Mouse (Mus musculus) frontal cortex, postnatal 36 days (tissue): ENCODE measurements around the gene Slc22a12.

Experiments used
- DNase-seq, 2 experiments: peaks; one replicate each; pipeline ENCODE4 v3.0.0; 2022; ENCODE audit warnings: low spot score in 2 of 2

Slc22a12 gene

DNA sequence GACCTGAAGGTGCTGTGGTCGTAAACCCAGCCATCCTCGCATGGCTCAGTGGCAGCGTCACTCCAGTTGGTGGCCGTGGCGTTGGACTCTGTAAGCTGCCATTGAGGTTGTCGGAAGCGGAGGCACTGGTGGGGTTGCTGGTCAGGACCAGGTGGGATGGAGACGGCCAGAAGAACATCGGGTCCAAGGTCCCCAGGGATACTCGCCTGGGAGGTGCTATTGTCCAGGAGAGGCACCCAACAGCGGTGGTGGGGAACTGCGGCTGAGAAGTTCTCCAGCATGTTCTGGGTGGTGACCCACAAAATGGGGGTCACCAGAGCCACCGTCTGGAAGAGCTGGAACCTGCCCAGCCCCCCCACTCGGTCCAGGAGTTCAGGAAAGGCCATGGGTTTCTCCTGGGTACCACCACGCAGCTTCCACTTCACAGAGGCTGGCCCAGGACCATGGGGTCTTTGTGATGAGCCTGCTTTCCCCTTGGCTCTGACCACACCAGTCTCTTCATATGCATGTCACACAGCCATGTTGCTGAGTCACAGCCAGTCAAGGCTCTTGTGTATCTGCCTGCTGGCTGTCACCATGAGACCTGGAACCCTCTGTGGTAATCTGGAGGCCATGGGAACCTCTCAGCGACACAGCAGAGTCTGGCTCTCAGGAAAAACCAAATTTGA, at the start of gene Slc22a12:
TSS of gene Slc22a12 (minus strand) at position 666 of the 668 bp plus-strand sequence.
- no peak for DNase-seq

DNA sequence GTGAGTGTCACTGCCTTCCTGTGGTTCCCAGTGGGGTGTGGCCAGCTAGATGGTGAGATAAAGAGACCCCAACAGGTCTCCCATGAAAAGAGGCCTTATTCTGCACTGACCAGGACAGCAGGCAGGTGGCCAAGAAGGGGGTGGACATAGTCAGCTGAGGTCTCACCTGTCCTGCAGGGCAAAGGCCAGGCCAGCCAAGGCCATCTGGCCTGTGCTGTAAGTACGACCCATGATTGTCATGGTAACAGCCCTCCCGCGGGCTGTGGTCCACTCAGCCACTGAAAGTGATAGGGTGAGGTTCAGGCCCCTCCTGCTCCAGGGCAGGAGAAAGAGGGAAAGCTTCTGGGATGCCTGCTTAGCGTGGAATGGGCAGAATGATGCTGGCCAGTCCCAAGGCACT, 29.2 kb upstream of the Slc22a12 start:
- DNase-seq, result no peak

DNA sequence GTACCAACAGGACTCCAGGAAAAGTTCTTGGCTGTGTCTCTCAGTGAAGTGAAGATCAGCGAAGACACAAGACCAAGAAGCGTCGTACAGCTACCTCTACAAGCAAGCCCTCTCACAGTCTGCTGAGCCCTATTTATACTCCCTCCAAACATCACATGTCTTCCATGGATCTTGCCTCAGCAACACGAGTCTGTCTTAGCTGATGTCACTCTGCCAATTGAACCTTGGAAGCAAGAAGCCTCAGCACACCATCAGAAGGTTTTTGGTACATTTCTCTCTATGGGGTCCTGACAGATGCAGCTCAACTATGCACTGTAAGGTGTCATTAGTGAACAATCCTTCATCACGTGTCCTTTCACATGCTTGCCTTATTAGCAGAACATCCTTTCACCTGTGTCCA, 28.6 kb upstream of the Slc22a12 start:
- DNase-seq, result no peak

DNA sequence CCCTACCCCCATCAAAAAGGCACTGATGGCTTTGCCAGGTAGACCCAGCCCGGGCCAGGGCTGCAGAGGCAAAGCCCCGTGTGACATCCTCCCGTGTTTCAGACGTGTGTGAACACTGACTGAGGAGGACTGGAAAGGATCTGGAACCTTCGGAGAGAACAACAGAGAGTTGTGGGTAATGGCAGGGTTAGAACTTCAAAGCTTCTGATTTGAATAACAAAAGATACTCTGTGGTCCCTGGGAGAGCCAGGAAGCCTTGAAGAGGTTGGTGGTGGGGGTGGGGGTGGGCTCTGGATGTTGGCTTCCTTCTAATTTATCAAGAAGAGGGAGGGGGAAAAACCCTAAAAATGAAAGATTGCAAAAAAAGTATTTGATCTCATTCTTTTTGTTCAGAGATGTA, 26.7 kb upstream of the Slc22a12 start:
- DNase-seq, result no peak

DNA sequence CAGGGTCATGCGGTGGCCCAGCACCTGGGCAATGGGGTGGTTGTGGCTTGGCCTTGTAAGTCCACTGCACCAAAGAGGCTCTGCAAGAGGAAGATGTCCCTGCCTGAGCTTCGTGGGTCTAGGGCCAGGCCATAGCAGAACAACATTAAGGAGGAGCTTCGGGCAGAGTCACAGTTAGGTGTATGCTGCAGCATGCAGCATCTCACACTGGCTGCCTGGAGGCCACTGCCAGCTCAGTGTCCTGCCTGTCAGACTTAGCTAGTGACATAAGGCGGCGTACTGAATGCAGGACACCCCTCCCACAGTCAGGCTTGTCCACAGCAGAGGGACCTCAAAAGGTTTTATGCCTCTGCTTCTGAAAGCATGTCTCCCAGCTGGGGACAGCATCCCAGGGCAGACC, 26.2 kb upstream of the Slc22a12 start:
- no peak for DNase-seq

DNA sequence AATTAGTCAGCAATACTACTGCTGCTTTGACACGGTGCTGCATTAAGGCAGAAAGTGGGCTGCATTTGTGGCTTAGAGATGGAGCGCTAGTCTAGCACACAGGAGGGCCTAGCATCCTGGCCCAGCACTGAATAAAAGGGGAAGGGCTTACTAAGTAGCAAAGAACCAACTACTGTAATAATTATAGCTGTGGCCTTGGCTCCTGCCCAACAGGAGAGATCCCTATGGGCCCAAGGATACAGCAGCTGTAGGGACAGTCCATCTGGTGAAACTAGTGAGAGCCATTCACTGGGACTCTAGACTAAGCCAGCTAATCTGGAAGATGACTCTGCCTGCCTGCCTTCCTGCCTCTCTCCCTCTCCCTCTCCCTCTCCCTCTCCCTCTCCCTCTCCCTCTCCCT, 23.6 kb upstream of the Slc22a12 start:
- DNase-seq, result no peak

DNA sequence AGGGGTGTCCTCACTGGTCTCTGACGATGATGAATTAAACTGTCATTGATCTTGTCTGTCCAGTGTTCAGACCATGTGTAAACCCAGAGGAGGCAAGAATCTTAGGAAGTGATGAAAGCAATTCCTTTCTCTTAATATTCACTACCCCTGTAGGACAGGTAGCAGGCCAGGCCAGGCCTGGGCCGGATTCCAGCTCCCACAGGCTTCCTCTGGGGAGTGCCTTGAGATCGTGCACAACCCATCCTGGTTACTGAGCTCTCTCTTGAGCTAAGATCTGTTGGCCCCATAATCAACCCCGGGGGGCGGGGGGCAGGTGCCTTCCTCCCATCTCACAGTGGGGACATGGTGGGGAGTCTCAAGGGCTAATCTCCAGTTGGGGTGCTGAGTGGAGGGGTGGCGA, 22.3 kb upstream of the Slc22a12 start:
- DNase-seq, result no peak

DNA sequence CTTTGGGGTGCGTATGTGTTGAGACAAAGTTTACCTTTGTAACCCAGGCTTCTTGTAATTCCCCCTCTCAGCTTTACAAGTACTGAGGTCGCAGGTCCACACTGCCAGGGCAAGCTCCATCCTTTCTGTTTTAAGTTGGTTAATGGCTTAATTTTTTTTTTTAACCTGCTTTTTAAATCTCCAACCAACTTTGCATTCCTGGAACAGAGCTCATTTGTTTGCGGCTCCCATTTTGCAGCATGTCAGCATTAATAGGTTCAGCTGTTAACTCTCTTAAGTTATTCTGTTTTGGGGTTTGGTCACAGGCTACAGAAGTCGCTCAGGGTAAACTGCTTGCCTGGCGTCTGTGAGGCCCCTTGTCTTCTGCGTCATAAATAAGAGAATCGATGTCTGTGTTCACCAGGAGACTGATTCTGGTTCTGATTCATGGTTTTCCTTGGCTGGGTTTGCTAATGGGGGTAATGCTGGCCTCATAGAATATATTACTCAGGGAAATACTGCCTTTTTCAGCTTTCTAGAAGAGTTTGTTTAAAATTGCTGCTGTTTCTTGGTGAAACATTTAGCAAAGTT, 17.5 kb upstream of the Slc22a12 start:
- no peak for DNase-seq

DNA sequence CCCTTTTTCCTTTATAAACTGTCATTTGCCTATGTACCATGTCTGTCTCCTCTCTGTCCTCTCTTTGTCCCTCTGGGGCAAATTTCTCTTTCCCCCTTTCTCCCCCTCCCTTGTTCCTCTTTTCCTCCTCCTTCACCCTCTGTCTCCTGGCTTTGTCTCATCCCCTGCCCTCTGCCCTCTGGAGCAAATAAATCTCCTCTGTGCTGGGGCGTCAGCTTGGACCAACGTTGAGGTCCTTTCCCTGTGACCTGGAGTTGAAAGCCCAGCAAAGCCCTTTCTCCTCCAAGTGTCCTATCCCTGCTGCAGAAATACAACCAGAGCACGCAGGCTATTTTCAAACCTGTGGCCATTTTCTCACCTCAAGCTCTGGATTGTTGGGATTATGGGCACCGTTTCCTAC, 16.7 kb upstream of the Slc22a12 start:
- no peak for DNase-seq

DNA sequence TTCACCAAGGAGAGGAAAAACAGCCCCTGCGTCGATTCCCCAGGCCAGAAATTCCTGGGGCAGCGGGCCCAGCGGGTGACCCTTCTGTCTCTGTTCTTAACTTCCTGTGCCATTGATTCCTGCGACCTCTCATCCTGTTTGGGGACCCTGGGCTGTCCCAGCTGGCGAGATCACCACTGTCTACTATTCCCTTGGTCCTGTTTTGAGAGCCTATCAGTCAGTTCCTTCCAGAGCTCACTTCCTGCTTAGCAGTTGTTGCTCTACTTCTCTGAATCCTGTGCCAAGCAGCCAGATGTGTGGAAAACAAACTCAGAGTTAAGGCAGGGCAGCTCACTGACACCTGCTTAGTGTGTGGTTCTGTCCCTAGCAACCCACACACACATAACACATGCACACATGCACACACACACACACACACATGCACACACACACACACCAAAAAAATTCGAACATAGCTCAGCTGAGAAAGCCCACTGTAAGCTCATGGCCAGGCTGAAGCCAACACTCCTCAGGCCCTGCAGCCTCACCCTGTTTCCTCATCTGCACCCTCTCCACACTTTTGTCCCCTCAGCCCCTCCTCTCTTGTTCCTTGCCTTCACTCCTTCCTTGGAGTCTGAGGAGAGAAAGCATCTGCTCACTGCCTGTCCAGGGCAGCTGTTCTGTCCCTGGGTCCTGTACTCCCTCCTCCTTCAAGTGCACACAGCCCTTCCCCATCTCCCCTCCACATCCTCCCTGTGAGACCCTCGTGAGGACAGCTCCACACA, 11.2 kb upstream of the Slc22a12 start:
- no peak for DNase-seq

DNA sequence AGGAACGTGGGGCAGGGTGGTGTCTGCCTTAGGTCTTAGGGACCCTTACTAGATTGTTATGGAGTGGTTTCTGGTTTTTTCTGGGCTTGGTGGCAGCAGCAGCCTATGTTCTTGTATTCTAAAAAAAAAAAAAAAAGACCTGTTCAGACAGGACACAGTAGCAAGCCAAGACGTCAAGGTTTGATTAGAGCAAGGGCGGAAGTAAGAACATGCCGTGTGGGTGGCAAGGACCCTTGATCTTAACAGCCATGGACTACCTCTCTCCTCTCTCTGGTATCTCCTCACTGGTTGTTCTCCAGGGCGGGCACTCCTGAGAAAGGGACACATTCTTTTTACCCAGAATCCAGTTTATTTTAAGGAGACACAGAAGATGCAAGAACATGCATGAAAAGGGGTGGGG, 10.3 kb upstream of the Slc22a12 start:
- no peak for DNase-seq

DNA sequence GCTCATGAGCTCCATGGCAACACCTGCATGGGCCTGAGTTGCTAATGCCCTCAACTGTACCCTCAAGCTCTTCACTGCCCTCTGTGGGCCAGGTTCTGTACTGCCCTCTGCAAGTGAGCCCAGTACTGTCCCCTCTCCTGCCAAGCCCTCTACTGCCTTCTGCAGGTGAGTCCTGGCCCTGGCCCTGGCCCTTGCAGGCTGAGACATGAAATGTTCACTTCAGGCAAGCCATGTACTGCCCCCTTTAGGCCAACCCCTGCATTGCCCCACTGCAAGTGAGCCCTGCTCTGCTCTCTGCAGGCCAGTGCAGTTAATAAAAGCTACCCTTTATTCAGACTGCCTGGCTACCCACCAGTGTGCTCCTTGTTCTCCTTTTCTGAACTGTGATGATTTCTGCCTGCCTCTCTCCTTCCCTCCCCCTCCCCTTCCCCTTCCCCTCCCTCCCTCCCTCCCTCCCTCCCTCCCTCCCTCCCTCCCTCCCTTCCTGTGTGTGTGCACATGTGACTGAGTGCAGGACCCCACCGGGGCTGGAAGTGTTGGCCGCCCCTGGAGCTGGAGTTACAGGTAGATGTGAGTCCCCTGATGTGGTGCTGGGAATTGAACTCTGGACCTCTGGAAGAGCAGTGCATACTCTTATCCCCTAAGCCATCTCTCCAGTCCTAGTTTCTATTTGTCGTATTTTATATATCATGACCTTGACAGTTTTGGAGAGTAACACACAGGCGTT, 9.6 kb upstream of the Slc22a12 start:
- peak in 1 of 2 experiments; percentile 60 for DNase-seq

DNA sequence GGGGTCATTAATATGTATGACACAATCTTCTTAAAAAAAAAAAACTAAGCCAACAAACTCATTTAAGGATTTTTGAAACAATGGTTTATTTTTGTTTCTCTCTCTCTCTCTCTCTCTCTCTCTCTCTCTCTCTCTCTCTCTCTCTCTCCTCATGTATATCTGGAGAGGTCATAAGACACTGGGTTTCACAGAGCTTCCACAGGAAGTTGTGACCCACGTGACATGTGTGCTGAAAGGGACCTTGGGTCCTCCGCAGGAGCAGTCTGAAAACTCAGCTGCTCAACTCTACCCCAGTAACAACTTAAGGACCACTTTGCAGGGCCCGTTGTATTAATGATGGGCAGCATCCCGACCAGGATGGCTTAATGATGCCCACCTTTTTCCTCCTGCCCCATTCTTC, 8.4 kb upstream of the Slc22a12 start:
- no peak for DNase-seq

DNA sequence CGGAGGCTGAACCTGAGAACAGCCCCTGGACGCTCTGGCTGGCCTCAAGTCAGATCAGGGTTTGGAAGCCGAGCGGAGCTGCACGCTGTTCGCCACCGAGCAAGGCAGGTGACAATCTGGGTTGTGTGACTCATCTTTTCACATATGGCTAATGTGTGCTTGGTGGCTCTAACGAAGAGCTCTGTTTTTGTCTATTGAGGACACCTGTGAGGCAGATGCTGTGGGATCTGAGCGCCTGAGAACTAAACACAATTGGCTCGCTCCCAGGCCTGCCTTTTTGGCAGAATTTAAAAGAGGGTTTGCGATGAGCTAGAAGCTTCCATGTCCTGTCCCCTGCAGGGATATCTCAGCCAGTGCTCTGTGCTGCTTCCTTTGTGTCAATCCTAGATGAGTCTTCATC, 6.7 kb upstream of the Slc22a12 start:
- DNase-seq, result peak in 1 of 2 experiments; percentile 46

DNA sequence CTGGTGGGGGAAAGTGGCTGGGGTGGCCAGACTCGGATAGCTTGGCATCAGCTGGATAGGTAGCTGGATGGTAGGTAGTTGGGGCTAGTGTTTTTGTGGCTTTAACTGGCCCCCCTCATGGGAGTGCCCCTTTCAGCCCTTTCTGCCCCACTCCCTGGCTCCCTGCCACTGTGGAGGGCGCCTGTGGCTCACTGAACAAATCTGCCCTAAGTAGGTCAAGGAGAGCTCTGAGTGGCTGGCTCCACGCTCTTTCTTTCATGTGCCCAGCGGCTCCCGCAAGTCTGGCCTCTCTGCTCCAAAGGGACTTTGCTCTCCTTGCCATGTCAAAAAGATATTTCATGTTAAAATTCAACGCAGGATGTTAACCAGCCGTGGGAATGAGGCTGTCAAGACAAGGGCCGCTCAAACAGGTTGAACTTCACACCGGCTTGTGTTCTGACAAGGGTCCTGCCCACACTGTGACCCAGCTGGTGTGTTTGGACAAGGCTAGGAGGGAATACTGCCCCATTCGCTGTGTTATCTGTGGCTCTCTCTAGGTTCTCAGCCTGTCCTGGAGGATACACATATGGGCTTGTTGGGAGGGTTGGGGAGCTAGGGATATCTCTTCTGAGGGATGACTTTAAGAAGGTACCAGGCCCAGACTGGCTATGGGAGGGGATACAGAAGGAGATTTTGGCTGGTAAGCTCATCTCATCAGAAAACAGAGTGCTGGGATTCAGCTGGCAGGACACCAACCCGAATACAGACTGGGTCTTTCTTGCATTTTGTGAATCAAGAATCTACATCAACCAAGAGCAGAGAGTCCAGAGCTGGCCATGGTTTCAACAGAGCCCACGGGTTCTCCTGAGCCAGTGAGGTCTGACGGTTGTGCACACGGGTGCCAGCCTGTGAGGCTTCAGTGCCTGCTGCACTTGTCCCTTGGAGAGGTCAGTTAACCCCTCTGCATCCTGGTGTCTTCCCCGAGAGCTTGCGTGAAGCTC, 5.9 kb upstream of the Slc22a12 start:
- peak in 1 of 2 experiments; percentile 34 for DNase-seq

DNA sequence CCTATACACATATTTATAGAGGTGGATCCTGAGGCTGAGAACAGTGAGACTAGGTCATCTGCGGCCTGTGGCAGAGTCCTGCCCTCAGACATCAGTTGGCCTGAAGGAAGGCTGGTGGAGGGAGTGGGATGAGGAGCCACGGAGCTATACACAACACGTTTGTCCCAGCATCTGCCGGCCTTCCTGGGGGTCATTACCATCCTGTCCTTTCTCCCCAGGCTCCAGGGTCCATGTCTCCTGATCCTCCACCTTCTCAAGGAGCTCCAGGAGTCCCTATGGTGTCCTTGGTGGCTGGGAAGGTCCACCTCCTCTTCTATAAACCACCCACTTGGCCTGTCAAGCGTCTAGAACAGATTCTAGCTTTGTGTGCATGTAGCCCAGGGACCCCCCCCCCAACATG, 5.0 kb upstream of the Slc22a12 start:
- no peak for DNase-seq

DNA sequence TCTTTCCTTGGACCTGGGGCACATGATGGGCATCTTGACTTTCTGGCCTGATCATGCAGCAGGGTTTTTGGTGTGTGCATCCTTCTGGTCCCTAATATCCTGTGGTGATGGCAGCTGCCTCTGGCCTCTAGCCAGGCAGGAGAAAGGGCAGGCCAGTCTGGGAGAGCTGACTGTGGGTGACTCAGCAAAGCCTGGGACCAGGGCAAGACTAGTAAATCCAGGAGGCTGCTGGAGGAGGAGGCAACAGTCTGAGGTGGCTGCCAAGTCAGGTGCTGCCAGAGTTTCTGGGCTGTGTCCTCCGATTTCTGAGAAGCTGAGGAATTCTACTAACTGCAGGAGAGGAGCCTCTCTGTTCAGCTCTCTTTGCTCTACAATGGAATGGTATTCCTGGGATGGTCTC, 3.3 kb upstream of the Slc22a12 start:
- no peak for DNase-seq

DNA sequence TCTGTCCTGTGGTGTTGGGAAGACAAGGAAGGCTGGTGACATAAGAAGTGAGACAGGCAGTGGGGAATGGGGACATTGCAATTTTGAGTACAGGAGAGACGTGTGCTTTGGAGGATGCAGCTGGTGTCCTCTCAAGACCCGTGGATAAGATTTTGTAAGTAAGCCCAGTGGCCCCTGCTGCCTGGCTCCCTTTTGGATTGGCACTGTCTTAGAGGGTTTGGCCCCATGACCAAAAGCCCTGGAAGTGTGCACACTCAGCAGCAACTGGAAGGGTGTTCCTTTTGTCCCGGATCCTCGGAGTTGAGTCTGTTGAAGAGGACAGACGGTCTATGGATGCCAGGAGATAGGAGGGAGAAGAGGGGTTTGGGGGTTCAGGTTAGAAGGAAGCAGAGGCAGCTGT, 2.6 kb upstream of the Slc22a12 start:
- DNase-seq, result no peak

DNA sequence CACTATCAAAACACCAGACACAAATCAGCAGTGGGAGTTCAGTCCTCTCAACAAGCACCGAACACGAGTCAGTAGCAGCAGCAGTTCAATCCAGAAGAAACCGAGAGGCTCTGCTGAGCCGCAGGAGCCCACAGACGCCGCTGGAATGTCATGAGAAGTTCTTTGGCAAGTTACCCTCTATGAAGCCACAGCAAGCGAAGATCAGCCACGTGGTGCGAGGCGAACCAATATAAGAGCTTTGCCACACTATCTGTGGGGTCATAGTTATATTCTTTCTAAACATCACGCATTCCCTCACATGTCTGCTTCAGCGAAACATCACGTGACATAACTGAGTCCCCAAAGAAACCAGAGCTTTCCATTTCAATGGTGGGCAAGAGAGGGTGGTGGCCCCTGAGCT, 1.9 kb upstream of the Slc22a12 start:
- no peak for DNase-seq

DNA sequence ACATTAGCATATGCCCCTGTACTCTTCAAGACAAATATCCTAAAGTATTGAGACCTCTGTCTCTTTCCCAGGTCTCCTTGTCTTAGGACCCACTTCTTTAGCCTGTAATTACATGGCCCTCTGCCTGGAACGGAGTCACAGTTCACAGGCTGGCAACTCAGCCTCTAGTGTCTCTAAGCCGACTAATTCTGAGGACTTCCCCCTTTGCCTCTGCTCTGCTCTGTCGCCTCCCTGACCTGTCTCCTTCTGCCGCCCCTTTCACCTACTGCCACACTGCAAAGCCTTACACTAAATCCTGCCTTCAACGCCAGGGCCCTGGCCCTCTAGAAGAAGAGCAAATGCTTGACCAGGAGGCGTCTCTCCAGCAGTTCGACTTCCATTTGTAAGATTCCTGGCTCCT, 686 bp upstream of the Slc22a12 start:
- DNase-seq, result no peak

DNA sequence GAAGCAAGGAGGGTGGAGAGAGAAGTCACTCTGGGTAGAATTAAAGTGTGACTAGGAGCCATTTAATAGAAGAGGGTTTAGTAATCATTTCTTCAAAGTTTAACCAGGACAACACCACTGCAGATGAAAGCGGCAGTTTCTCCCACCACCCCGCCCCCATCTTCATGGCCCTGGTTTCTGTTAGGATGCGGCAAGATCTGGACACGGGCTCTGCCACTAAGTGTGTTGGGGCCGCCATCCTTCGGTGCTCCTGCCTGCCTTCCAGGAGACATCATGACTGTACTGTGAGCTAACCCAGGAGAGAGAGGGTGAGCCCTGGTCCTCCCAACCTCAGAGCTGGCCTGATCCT, 177 bp upstream of the Slc22a12 start:
- DNase-seq, result no peak
